Mouse (Mus musculus) bone marrow macrophage, adult 2 months (primary cell): Measurements from ENCODE around the gene Mrpl44.

Experiments used
- CTCF ChIP-seq: IDR thresholded peaks from 2 replicates; pipeline ENCODE4 v1.5.1; 2012; ENCODE audit warnings: low read depth, mild to moderate bottlenecking, low read length, moderate library complexity
- POLR2A ChIP-seq: IDR thresholded peaks from 2 replicates; pipeline ENCODE4 v1.6.1; 2012; ENCODE audit warnings: mild to moderate bottlenecking, low read depth, low read length, borderline replicate concordance

DNA sequence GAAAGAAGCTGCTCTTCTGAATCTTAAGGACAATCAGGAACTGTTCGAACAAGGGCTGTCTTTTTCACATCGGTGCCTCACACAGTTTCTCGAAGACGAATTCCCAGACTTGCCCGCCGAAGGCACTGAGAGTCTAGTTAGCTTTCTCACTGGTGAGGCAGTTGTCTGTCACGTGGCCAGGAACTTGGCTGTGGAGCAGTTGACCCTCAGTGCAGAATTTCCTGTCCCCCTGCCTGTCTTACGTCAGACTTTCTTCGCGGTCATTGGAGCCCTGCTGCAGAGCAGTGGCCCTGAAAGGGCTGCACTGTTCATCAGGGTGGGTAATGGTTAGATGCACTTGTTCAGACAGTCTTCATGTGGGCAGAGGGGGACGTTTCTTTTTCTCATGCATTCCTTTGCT, 2.2 kb downstream of the Mrpl44 start:
- TF ChIP-seq CTCF (no peak), POLR2A (no peak)
